Mouse (Mus musculus) heart, adult 2 months (tissue): Measurements from ENCODE around the gene Lrr1. TPM values are rescaled to one million over a fixed set of nuclear protein-coding genes. Genes with fewer than 3 reads are reported as not detected.

Experiments
- DNase-seq, 2 experiments: peaks; one replicate each; pipeline ENCODE4 v3.0.0; 2021
- H3K27ac ChIP-seq: fragments of 200-600 bp; 2 replicates; pipeline ENCODE4 v1.8.1; 2022
- H3K27me3 ChIP-seq: fragments of 200-500 bp; 2 replicates; pipeline ENCODE4 v1.6.1; 2012; ENCODE audit warnings: mild to moderate bottlenecking, low read length, inconsistent platforms, mixed read lengths; ENCODE audit not compliant: control insufficient read depth, insufficient read depth
- H3K36me3 ChIP-seq: fragments of 200-500 bp; 2 replicates; pipeline ENCODE4 v1.6.1; 2012; ENCODE audit warnings: low read length, inconsistent platforms; ENCODE audit not compliant: control insufficient read depth, insufficient read depth
- H3K4me1 ChIP-seq: fragments of 200-500 bp; 2 replicates; pipeline ENCODE4 v1.6.1; 2011; ENCODE audit warnings: low read length; ENCODE audit not compliant: control insufficient read depth, insufficient read depth
- H3K4me3 ChIP-seq: fragments of 200-600 bp; 2 replicates; pipeline ENCODE4 v1.8.1; 2022
- H3K79me2 ChIP-seq: fragments of 200-500 bp; replicated peaks from 2 replicates; pipeline ENCODE4 v1.6.1; 2012; ENCODE audit warnings: mild to moderate bottlenecking, inconsistent platforms, low read length, moderate library complexity, mixed read lengths; ENCODE audit not compliant: control insufficient read depth, insufficient read depth
- H3K9ac ChIP-seq: fragments of 200-500 bp; 2 replicates; pipeline ENCODE4 v1.6.1; 2012; ENCODE audit warnings: low read depth, mild to moderate bottlenecking, control low read depth, inconsistent platforms, low read length, mixed read lengths
- CTCF ChIP-seq: fragments of 200-600 bp; IDR thresholded peaks from 2 replicates; pipeline ENCODE4 v1.8.1; 2022; ENCODE audit warnings: antibody characterized with exemption, mild to moderate bottlenecking, moderate library complexity
- EP300 ChIP-seq: fragments of 200-500 bp; IDR thresholded peaks from 2 replicates; pipeline ENCODE4 v1.6.1; 2011; ENCODE audit warnings: low read depth, low read length, control low read depth; ENCODE audit not compliant: insufficient read depth
- POLR2A ChIP-seq: fragments of 200-500 bp; IDR thresholded peaks from 2 replicates; pipeline ENCODE4 v1.6.1; 2011; ENCODE audit warnings: mild to moderate bottlenecking, low read depth, low read length, control low read depth; ENCODE audit not compliant: insufficient read depth
- WGBS: fragments of 180-500 bp; shearing (Covaris S2); methylation state at CpG from one replicate; pipeline ENCODE4 v1.1.7; 2018; 5-methylcytosine and 5-hydroxymethylcytosine counted together
- intact Hi-C: fragments of 180-260 bp; cut with DNase I; formaldehyde crosslinking; loops from one replicate; pipeline ENCODE4 v1.15.1; 2025
- polyA plus RNA-seq: library from polyadenylated mRNA; depleted of rRNA; stranded (reverse); fragments of >200 nt; gene quantifications from 2 replicates; pipeline ENCODE4 v1.2.3, GENCODE M21; 2012
- total RNA-seq, 2 experiments: library from RNA; stranded (reverse); gene quantifications; 2 replicates each; pipeline ENCODE4 v1.2.3; 2021

Gene Lrr1
- total and polyA plus RNA-seq, 3 experiments: not detected

DNA sequence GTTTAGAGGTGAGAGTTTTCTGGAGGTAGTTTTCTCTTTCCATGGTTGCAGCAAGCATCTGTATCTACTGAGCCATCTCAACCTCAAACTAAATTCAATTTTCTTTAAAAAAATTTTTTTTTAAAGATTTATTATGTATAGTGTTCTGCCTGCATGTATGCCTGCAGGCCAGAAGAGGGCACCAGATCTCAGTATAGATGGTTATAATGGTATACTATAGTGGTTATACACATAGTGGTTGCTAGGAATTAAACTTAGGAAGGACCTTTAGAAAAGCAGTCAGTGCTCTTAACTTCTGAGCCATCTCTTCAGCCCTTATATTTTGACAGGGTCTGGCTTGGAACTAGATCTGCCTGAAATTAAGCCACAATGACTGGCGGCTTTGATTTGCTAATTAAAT, 21.9 kb downstream of the Lrr1 start:
- Histone ChIP-seq H3K27ac (no peak overlapping the region), H3K79me2 (no peaks in the 10 kb centered on the region)

DNA sequence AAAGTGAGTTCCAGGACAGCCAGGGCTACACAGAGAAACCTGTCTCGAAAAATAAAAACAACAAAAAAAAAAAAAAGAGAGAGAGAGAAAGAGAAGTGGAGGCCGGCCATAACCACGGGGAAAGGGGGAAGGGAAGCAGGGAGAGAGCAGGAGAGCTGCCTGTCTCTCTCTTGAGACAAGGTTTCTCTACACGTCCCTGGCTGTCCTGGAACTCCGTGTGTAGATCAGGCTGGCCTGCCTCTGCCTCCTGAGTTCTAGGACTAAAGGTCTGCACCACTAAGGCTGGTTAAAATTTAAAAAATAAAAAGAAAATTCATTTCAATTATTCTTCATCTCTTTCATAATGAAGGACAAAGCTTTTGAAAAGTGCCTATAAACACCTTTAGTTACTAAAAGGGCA, 22.8 kb downstream of the Lrr1 start:
- intact Hi-C loops: no loop called here
- no peak overlapping the region for H3K4me3 ChIP-seq
- H3K36me3 ChIP-seq: peaks cover 7% of the 10 kb centered on the region
- H3K9ac ChIP-seq: no peak overlapping the region
- TF ChIP-seq CTCF: no peak
- TF ChIP-seq POLR2A: no peak
- no peak for TF ChIP-seq EP300
- no peaks in the 10 kb centered on the region for H3K27me3 ChIP-seq
- no peak for DNase-seq
- WGBS: 90% methylated on average over 5 of the region's 5 CpGs
- no peaks in the 10 kb centered on the region for H3K79me2 ChIP-seq
- H3K4me1 ChIP-seq: peaks cover 3% of the 10 kb centered on the region
- H3K27ac ChIP-seq: no peak overlapping the region

More for the DNA sequence above, 21.9 kb downstream of the Lrr1 start:
- intact Hi-C loops: no loop called here
- Histone ChIP-seq H3K27me3 (no peaks in the 10 kb centered on the region), H3K9ac (no peak overlapping the region), H3K4me1 (peaks cover 3% of the 10 kb centered on the region), H3K4me3 (no peak overlapping the region), H3K36me3 (peaks cover 10% of the 10 kb centered on the region)
- 100% methylated on average over 1 of the region's 1 CpGs for WGBS
- no peak for TF ChIP-seq POLR2A
- peak; percentile 71 for TF ChIP-seq CTCF
- TF ChIP-seq EP300: no peak
- no peak for DNase-seq

DNA sequence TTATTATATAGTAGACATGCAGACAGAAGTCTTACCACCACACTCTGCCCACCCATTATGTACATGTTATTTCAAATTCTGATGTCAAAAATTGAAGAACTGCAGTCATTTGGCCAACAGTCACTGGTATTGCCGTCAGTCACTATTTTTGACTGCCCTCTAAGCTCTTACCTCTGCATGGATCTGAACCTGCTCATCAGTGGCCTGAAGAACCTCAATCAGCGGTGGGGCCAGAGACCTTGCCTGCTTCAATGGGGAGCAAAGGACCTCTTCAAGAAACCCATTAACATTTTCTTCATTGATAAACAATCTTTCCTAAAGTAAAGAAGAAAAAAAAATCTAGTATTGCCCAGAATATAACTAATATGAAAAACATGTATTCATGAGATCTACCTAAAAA, 24.0 kb downstream of the Lrr1 start:
- no peaks in the 10 kb centered on the region for H3K27me3 ChIP-seq
- 89% methylated on average over 2 of the region's 2 CpGs for WGBS
- no peak overlapping the region for H3K4me3 ChIP-seq
- H3K27ac ChIP-seq: no peak overlapping the region
- TF ChIP-seq POLR2A: no peak
- no peak for TF ChIP-seq EP300
- TF ChIP-seq CTCF: no peak
- no peaks in the 10 kb centered on the region for H3K36me3 ChIP-seq
- intact Hi-C loops: no loop called here
- no peaks in the 10 kb centered on the region for H3K4me1 ChIP-seq
- H3K79me2 ChIP-seq: no peaks in the 10 kb centered on the region
- DNase-seq: no peak
- H3K9ac ChIP-seq: no peak overlapping the region

DNA sequence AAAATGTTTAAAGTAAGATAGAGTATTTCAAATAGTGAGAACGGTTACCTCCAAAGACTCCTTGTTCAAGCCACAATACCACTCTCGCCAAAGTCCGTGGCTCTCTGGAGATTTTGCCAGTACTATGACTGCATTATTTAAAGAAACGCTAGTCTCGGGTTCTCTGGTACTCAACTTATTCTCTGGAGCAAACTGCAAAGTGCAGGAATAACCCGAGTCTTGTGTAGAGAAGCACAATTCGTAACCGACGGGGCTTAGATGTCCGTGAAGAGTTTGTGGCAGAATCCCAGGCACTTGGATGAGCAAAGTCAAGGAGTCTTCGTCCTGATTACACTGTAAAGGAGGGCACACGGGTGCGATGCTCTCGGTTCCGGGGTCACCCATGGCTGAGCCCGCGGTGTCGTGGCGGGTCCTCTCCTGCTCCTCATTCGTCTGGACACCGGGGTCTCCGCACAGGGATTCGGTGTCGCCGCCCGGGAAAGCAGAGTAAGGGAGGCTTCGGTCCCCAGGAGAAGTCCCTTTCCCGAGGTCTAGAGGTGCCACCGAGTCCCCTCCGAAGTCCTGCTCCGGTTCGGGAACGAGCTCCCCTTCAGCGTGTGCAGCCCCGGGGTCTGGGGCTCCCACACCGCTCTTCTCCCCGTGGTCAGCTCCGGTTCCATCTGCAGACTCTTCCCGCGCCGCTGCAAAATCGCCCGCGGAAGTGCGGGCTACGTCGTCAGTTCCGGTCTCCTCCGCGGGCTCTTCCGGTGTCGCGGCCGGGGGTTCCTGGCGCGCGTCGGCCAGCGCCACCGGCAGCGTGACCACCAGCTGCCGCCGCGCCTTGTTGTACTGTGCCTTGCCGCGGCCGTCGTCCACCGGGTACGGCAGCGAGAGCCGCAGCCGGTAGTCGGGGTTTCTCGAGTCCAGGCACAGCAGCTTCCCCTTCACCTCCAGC, 28.1 kb downstream of the Lrr1 start, which contains the start of gene Gm49383:
Gene Gm49383 (minus strand): TSS at position 661 of the 934 bp plus-strand sequence.
- intact Hi-C loops: loop anchor here (5.0 kb wide), 2 partner anchors 46 to 101 kb away; partner anchors contain the start of genes Klhdc1 and Klhdc2
- H3K27ac ChIP-seq: peak within 1 kb of the TSS; percentile 85
- WGBS: under 1% methylated on average over 75 of the region's 75 CpGs

GRCm38 (mm10) chr12:69197378-69198163, 29.0 kb downstream of the Lrr1 start:
- Histone ChIP-seq H3K27ac (peak overlapping the region; percentile 85), H3K9ac (peak overlapping the region; percentile 94), H3K4me1 (peaks cover 4% of the 10 kb centered on the region), H3K27me3 (no peaks in the 10 kb centered on the region), H3K79me2 (no peaks in the 10 kb centered on the region), H3K4me3 (peak overlapping the region; percentile 98), H3K36me3 (0 out of 2 replicates have a peak, but pooled peaks cover 3% of the 10 kb centered on the region)
- DNase-seq: peak; percentile 70 to 77
- no peak for TF ChIP-seq POLR2A
- TF ChIP-seq CTCF: no peak
- no peak for TF ChIP-seq EP300
- under 1% methylated on average over 94 of the region's 94 CpGs for WGBS
- intact Hi-C loops: loop anchor here (5.0 kb wide), 2 partner anchors 45 to 100 kb away; partner anchors contain the start of genes Klhdc1 and Klhdc2

More for the DNA sequence above, 28.1 kb downstream of the Lrr1 start, which contains the start of gene Gm49383:
- peaks cover 4% of the 10 kb centered on the region for H3K4me1 ChIP-seq
- H3K9ac ChIP-seq: peak within 1 kb of the TSS; percentile 94
- TF ChIP-seq POLR2A (peak; percentile 64; the same call in 1 of the 2 replicates), EP300 (no peak)
- no peaks in the 10 kb centered on the region for H3K27me3 ChIP-seq
- H3K4me3 ChIP-seq: peak within 1 kb of the TSS; percentile 98
- DNase-seq: peak; percentile 82 to 83
- 0 out of 2 replicates have a peak, but pooled peaks cover 3% of the 10 kb centered on the region for H3K36me3 ChIP-seq
- no peaks in the 10 kb centered on the region for H3K79me2 ChIP-seq
